Comparison of ENCODE assay signal across 16 mouse cellular contexts in genomic region chr7:138217556-138218098, GRCm38 (mm10).
DNase-seq lines count a peak whose midpoint lies in the region; ATAC-seq lines count a peak whose summit lies in the region.
"Had no signal": no experiment of that assay in that cellular context is flagged by ENCODE, and none has a peak within 500 bp of the region (broad histone marks: within the 10 kb centered on the region; RNA-seq: fewer than 3 reads in every experiment).

No protein-coding gene starts in this region.

- H3K4me3 ChIP-seq in lung, embryonic 16.5 days (ENCODE audit: low read length), result no peak overlapping the region
- H3K4me3 ChIP-seq in neural tube, embryonic 15.5 days (replicated peaks), result no peak overlapping the region
- no peak overlapping the region for H3K4me3 ChIP-seq in intestine, embryonic 16.5 days (ENCODE audit: low read length)
- H3K4me3 ChIP-seq: midbrain, embryonic 15.5 days; neural tube, embryonic 13.5 days; stomach, embryonic 15.5 days had no signal

- WGBS in lung, embryonic 16.5 days, result 52% methylated on average over 6 of the region's 6 CpGs
- 88% methylated on average over 6 of the region's 6 CpGs for WGBS in neural tube, embryonic 15.5 days
- WGBS in intestine, embryonic 16.5 days, result 68% methylated on average over 6 of the region's 6 CpGs

- no peak overlapping the region for H3K9ac ChIP-seq in lung, embryonic 16.5 days (ENCODE audit: low read length)
- H3K9ac ChIP-seq in neural tube, embryonic 15.5 days (replicated peaks), result no peak overlapping the region
- no peak overlapping the region for H3K9ac ChIP-seq in intestine, embryonic 16.5 days (ENCODE audit: low read depth, low read length)
- H3K9ac ChIP-seq: liver, postnatal 0 days; midbrain, embryonic 15.5 days; neural tube, embryonic 13.5 days; stomach, embryonic 15.5 days had no signal

- no peak overlapping the region for H3K27ac ChIP-seq in lung, embryonic 16.5 days (ENCODE audit: low read length)
- no peak overlapping the region for H3K27ac ChIP-seq in neural tube, embryonic 15.5 days (replicated peaks)
- H3K27ac ChIP-seq in intestine, embryonic 16.5 days (ENCODE audit: low read length), result no peak overlapping the region
- H3K27ac ChIP-seq: midbrain, embryonic 15.5 days; neural tube, embryonic 13.5 days; stomach, embryonic 15.5 days had no signal

- H3K27me3 ChIP-seq in lung, embryonic 16.5 days (ENCODE audit: control insufficient read depth, insufficient read depth, low read depth, low read length), result no peaks in the 10 kb centered on the region
- H3K27me3 ChIP-seq in neural tube, embryonic 15.5 days (replicated peaks), result no peaks in the 10 kb centered on the region
- H3K27me3 ChIP-seq in intestine, embryonic 16.5 days (replicated peaks; ENCODE audit: control insufficient read depth, insufficient read depth, low read length), result no peaks in the 10 kb centered on the region
- H3K27me3 ChIP-seq: midbrain, embryonic 15.5 days; neural tube, embryonic 13.5 days; Patski; stomach, embryonic 15.5 days had no signal

- H3K4me1 ChIP-seq in lung, embryonic 16.5 days (replicated peaks; ENCODE audit: control insufficient read depth, insufficient read depth, low read length), result no peaks in the 10 kb centered on the region; the same call in 1 of the 2 replicates
- peaks cover 17% of the 10 kb centered on the region for H3K4me1 ChIP-seq in neural tube, embryonic 15.5 days
- H3K4me1 ChIP-seq in intestine, embryonic 16.5 days (ENCODE audit: control insufficient read depth, insufficient read depth, low read length), result 0 out of 2 replicates have a peak, but pooled peaks cover 6% of the 10 kb centered on the region
- H3K4me1 ChIP-seq: stomach, embryonic 15.5 days had no signal

- DNase-seq in kidney, adult 8-10 months, result peak; percentile 14 to 18
- no peak for DNase-seq in kidney, postnatal 4 days
- peak; percentile 12 for DNase-seq in cerebellum, adult 11 months
- peak; percentile 81 to 82 for DNase-seq in cerebellum, postnatal 14 days
- no peak for DNase-seq in spleen, adult 12 weeks (ENCODE audit: low spot score)
- DNase-seq: adrenal gland, postnatal 14 days; heart, postnatal 4 days; liver, postnatal 0 days; right cerebral cortex, postnatal 14 days had no signal

- H3K36me3 ChIP-seq in lung, embryonic 16.5 days (ENCODE audit: control insufficient read depth, insufficient read depth, low read length), result no peaks in the 10 kb centered on the region
- no peaks in the 10 kb centered on the region for H3K36me3 ChIP-seq in neural tube, embryonic 15.5 days
- no peaks in the 10 kb centered on the region for H3K36me3 ChIP-seq in intestine, embryonic 16.5 days (ENCODE audit: control insufficient read depth, insufficient read depth, low read length)
- H3K36me3 ChIP-seq: midbrain, embryonic 15.5 days; neural tube, embryonic 13.5 days; stomach, embryonic 15.5 days had no signal

- no peaks in the 10 kb centered on the region for H3K9me3 ChIP-seq in lung, embryonic 16.5 days (ENCODE audit: control insufficient read depth, low read length)
- no peaks in the 10 kb centered on the region for H3K9me3 ChIP-seq in neural tube, embryonic 15.5 days (replicated peaks)
- H3K9me3 ChIP-seq in intestine, embryonic 16.5 days (ENCODE audit: control insufficient read depth, low read length), result no peaks in the 10 kb centered on the region
- H3K9me3 ChIP-seq: midbrain, embryonic 15.5 days; neural tube, embryonic 13.5 days; stomach, embryonic 15.5 days had no signal

- 0 out of 2 replicates have a peak, but pooled peaks have one; percentile 31 for ATAC-seq in lung, embryonic 16.5 days (ENCODE audit: low read depth)
- ATAC-seq in neural tube, embryonic 15.5 days (ENCODE audit: low FRiP score), result no peak
- ATAC-seq in intestine, embryonic 16.5 days, result no peak
- ATAC-seq: liver, postnatal 0 days; midbrain, embryonic 15.5 days; Patski had no signal

- no peak overlapping the region for H3K4me2 ChIP-seq in lung, embryonic 16.5 days (ENCODE audit: low read depth, low read length)
- no peak overlapping the region for H3K4me2 ChIP-seq in neural tube, embryonic 15.5 days
- no peak overlapping the region for H3K4me2 ChIP-seq in intestine, embryonic 16.5 days (ENCODE audit: low read depth, low read length)
- H3K4me2 ChIP-seq: midbrain, embryonic 15.5 days; neural tube, embryonic 13.5 days; stomach, embryonic 15.5 days had no signal

Comparison
In these comparisons a context has a peak if more than half of its experiments do, and no peak if none do; other contexts are left out.
1. DNase-seq: peak in kidney, adult 8-10 months (2 of 2), cerebellum, adult 11 months (single experiment) and cerebellum, postnatal 14 days (2 of 2); none in kidney, postnatal 4 days (0 of 2) and spleen, adult 12 weeks (single experiment).